Mouse (Mus musculus): ENCODE measurements around the gene Gm49373.
A peak's percentile ranks its signal among the peaks of the same experiment; 100 is the strongest.

Gm49373 gene

GRCm38 (mm10) chr9:21073044-21073840 is at the start of gene Gm49373, which contains the start of gene Fdx1l:
Gm49373 (minus strand) TSS chr9:21073096.
Fdx1l (minus strand) TSS chr9:21073614.
- DNase-seq (ENCODE audit: low spot score), result peak; percentile 80

GRCm38 (mm10) chr9:21121483-21121882 is 48.6 kb upstream of the Gm49373 start:
- DNase-seq (ENCODE audit: low spot score), result no peak

- no peak for DNase-seq (ENCODE audit: low spot score)
Measured at GRCm38 (mm10) chr9:21117073-21117472, 44.2 kb upstream of the Gm49373 start.

DNA sequence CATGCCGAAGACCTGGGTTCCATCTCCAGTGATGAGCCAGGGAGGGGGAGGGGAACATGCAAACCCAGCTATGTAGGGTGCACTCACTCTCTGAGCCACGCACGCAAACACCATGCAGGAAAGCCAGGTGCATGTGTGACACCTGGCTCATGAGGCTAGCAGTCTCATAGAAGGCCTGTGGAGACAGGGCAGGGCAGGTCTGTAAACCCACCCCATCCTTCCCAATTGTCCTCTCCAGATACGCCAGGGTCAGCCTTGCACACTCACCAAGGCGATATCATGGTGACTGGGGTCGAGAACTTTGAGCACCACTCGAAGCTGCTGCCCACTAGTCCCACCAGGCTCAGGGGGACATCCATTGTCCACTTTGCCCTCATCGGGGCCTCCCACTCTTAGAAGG is 42.2 kb upstream of the Gm49373 start:
- no peak for DNase-seq (ENCODE audit: low spot score)

DNA sequence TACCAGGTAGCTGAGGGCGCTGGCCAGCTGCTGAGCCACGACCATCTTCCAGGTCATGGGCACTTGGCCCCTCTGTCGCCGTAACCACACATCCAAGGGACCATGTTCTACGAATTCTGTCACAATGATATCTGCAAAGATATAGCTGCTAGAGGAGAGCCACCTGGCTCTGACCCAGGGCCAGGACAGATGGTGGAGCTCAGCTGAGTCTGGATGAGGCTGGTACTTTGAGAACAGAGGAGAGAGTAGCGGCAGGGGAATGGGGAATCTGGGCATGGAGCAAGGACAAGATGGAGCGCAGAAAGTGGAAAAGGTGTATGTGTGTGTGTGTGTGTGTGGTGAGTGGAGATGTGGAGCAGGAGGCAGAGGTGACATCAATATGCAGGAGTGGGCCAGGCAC is 41.3 kb upstream of the Gm49373 start:
- no peak for DNase-seq (ENCODE audit: low spot score)

GRCm38 (mm10) chr9:21113751-21114150 is 40.9 kb upstream of the Gm49373 start:
- DNase-seq (ENCODE audit: low spot score), result no peak

GRCm38 (mm10) chr9:21107607-21108237 is 34.8 kb upstream of the Gm49373 start:
- no peak for DNase-seq (ENCODE audit: low spot score)

DNA sequence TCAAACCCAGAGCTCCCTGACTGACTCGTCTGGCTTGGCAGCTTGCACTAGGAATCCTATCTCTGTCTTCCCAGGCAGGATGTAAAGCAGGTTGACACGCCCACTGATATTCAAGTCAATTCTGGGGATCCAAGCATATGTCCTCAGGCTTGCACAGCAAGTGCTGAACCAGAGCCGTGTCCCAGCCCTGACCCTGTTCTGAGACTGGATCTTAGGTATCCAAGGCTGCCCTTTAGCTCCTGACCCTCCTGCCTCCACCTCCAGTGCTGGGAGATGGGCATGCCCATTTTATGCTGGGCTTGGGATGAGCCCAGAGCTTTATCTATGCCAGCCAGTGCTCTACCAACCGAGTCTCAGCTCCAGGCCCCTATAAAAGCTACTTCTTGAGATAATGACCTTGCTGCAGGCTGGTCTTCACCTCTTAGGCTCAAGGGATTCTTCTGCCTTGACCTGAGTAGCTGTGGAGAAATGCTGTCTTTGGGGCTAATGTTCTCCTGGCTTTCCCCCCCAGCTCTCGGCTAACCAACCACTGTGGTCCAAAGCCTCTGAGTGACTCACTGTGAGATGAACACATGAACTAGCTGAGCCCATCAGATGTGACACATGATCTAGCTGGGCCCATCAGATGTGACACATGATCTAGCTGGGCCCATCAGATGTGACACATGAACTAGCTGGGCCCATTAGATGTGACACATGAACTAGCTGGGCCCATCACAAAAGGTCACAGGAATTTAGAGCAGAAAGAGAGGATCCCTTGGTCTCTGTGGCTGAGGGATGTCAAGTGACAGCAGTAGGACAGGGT is 33.1 kb upstream of the Gm49373 start:
- DNase-seq (ENCODE audit: low spot score), result no peak

DNA sequence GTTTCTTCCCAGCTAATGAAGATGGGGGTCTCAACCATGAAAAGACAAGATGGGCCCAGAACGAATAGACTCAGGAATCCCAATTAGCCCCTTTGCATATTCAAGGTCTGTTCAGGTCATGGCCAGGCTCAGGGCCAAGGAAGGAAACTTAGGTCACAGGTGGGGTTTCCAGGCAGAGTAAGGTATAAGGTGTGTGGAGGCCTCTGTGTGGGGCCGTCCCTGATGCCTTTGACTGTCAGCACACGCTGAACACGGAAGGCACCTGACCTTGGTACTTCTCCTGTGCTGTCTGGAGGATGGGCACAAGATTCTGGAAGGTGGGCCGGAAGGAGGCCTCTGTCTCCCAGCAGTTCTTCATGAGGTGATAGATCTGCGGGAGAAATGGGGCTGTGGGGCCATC is 31.9 kb upstream of the Gm49373 start:
- no peak for DNase-seq (ENCODE audit: low spot score)

GRCm38 (mm10) chr9:21102076-21102475 is 29.2 kb upstream of the Gm49373 start:
- DNase-seq (ENCODE audit: low spot score), result no peak

DNA sequence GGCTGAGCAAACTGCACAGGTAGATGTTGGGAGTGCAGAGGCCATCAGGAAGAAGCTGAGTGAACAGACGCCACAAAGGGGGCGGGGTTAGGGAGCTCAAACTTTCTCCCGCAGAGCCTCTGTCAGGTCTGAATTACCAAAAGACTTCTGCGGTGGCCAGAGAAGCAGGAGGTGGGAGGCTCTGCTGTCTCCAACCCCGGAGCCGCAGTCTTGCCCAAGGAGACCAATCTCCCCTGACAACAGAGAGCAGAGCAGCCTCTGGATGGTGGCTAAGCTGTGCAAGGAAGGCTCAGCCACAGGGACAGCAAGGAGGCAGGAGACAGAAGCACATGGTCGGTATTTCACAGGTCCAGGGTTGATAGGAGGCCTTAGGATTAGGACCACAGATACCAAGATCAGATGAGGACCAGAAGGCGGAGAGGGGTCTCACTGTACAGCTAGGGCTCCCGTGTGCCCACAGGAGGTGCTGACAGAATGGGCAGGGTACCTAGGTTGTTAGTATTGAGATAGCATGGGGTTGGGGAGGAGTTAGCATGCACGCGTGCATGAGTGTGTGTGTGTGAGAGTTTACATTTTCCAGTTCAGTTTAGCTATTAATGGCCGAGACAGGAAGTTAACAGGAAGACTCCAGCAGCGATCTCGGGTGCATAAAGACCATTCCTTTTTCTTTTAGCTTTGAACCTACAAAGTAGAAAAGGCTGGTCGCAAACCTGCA is 27.7 kb upstream of the Gm49373 start:
- DNase-seq (ENCODE audit: low spot score), result no peak

- no peak for DNase-seq (ENCODE audit: low spot score)
Measured at GRCm38 (mm10) chr9:21097793-21098192, 24.9 kb upstream of the Gm49373 start.

DNA sequence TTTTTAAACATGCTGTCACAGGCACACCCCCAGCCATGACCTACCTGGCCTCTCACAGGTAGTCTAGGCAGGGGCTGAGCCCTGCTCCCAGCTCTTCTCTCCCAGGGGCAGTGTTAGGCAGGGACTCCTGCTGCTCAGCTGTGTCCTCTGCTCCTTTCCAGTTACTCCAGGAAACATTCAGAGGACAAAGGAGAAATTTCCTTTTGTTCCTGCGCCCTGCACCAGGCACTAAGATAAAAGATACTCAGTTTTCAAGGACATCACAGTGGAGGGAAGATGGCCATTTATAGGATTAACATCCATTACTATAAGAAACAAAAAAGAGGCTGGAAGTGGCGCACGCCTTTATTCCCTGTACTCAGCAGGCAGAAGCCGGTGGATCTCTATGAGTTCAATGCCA is 23.1 kb upstream of the Gm49373 start:
- no peak for DNase-seq (ENCODE audit: low spot score)

GRCm38 (mm10) chr9:21093423-21093822 is 20.5 kb upstream of the Gm49373 start:
- no peak for DNase-seq (ENCODE audit: low spot score)

DNA sequence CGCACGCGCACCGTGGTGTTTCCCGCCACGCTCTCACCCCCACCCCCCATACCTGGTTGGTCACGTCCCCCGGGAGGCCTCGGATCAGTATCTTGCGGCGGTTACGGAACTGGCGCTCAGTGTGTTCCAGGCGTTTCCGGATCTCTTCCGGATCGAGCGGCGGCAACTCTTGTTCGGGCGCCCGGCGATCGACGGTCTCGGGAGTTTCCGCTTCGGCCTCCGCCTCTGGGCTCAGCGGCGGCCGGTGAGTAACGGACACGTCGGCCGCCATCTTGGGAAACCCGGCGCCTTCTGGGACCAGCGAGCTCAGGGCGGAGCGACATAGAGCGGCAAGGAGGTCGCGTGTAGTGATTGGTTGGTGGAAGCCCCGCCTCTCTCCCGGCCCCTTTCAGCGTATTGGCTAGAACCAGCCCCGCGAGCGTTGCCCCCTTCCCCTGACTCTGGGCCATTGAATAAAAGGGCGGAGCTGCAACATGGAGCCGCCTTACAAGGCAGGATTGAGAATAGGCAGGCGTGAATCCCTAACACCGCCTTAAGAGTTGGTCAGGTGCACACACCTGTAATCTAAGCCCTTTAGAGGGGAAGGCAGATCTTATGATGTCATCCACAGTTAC is 18.9 kb upstream of the Gm49373 start, which contains the start of the genes Gm38431 and Raver1:
Gene Gm38431, minus strand, starts transcription at position 291 of the 614 bp plus-strand sequence.
Gene Raver1, minus strand, starts transcription at position 302 of the 614 bp plus-strand sequence.
- DNase-seq (ENCODE audit: low spot score), result peak; percentile 95

DNA sequence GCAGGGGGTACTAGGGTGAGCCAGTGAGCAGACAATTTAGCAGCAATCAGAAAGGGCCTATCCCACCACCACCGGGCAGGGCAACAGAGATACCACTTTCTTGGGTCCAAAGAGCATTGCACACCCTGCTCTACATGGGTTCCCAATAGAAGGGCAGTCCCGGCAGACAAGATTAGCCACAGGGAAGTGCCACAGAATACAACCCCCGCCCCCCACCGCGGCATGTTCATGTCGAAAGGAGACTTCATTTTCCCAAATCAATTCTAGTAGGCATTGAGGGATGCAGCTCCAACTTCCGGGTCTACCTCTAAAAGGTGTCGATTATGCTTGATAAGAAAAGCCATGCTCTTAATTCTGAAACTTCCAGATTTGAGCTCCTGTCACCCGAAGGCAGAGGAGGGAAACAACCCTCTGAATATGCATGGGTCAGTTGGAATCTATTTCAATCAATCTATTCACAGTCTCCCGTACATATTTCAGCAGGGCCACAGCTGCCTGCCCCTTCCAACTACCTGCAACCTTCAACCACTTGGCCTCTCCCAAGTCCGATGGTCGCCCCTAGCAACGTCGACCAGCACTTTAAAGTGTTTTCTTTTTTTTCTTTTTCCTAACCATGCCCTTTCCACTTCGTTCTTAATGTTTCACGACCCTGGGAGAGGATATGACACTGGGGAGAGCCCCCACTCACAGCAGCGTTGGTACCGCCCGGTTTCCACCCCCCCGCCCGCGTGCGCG is 18.2 kb upstream of the Gm49373 start:
- DNase-seq (ENCODE audit: low spot score), result peak; percentile 14

- DNase-seq (ENCODE audit: low spot score), result no peak
Measured at GRCm38 (mm10) chr9:21090537-21090936, 17.6 kb upstream of the Gm49373 start.

GRCm38 (mm10) chr9:21083324-21083723 is 10.4 kb upstream of the Gm49373 start:
- DNase-seq (ENCODE audit: low spot score), result no peak

- DNase-seq (ENCODE audit: low spot score), result no peak
Measured at GRCm38 (mm10) chr9:21081127-21081526, 8.2 kb upstream of the Gm49373 start.

GRCm38 (mm10) chr9:21075625-21076024 is 2.7 kb upstream of the Gm49373 start:
- DNase-seq (ENCODE audit: low spot score), result no peak

- DNase-seq (ENCODE audit: low spot score), result no peak
Measured at GRCm38 (mm10) chr9:21074173-21074572, 1.3 kb upstream of the Gm49373 start.
